Mouse (Mus musculus) layer of hippocampus, postnatal 36 days (tissue): Measurements from ENCODE around the gene Sorcs2. TPM values are rescaled to one million over a fixed set of nuclear protein-coding genes. Genes with fewer than 3 reads are reported as not detected.
"Not testable (repeated sequence)": the region's sequence is repeated elsewhere in the genome, so short reads cannot be mapped to it uniquely, and the experiment has no call there.

Experiments
- DNase-seq, 2 experiments: peaks; one replicate each; pipeline ENCODE4 v3.0.0; 2022
- total RNA-seq, 2 experiments: library from RNA; stranded (reverse); gene quantifications; 2 replicates each; pipeline ENCODE4 v1.2.3; 2021

The Sorcs2 gene
- total RNA-seq, 2 experiments from 2014 or later = 52.0 to 56.6 TPM

- DNase-seq = not testable (repeated sequence)
Observed at GRCm38 (mm10) chr5:36390591-36390927, 7.4 kb downstream of the Sorcs2 start.

GRCm38 (mm10) chr5:36389731-36390590 is 8.0 kb downstream of the Sorcs2 start:
- DNase-seq = no peak

GRCm38 (mm10) chr5:36385062-36385461 is 12.9 kb downstream of the Sorcs2 start:
- DNase-seq = no peak

GRCm38 (mm10) chr5:36383431-36383830 is 14.5 kb downstream of the Sorcs2 start:
- DNase-seq = no peak

GRCm38 (mm10) chr5:36382721-36383120 is 15.2 kb downstream of the Sorcs2 start:
- DNase-seq = no peak

GRCm38 (mm10) chr5:36382134-36382693 is 15.7 kb downstream of the Sorcs2 start:
- DNase-seq = no peak

GRCm38 (mm10) chr5:36379938-36380511 is 17.9 kb downstream of the Sorcs2 start:
- DNase-seq = no peak

GRCm38 (mm10) chr5:36378370-36378738 is 19.6 kb downstream of the Sorcs2 start:
- DNase-seq = no peak

- DNase-seq = no peak
Observed at GRCm38 (mm10) chr5:36377456-36378369, 20.2 kb downstream of the Sorcs2 start.

GRCm38 (mm10) chr5:36375886-36376285 is 22.1 kb downstream of the Sorcs2 start:
- DNase-seq = no peak

GRCm38 (mm10) chr5:36374221-36375050 is 23.5 kb downstream of the Sorcs2 start:
- DNase-seq = no peak

- DNase-seq = no peak
Observed at GRCm38 (mm10) chr5:36373246-36373891, 24.6 kb downstream of the Sorcs2 start.

- no peak for DNase-seq
Observed at GRCm38 (mm10) chr5:36371731-36372130, 26.2 kb downstream of the Sorcs2 start.

GRCm38 (mm10) chr5:36369261-36369684 is 28.7 kb downstream of the Sorcs2 start:
- no peak for DNase-seq

- no peak for DNase-seq
Observed at GRCm38 (mm10) chr5:36368511-36369135, 29.3 kb downstream of the Sorcs2 start.

- peak; percentile 48 to 54 for DNase-seq
Observed at GRCm38 (mm10) chr5:36367911-36368310, 30.0 kb downstream of the Sorcs2 start.

GRCm38 (mm10) chr5:36367181-36367610 is 30.7 kb downstream of the Sorcs2 start:
- DNase-seq = no peak

GRCm38 (mm10) chr5:36361749-36362148 is 36.2 kb downstream of the Sorcs2 start:
- DNase-seq = no peak

- DNase-seq = no peak
Observed at GRCm38 (mm10) chr5:36360343-36360742, 37.6 kb downstream of the Sorcs2 start.

- peak in 1 of 2 experiments; percentile 52 for DNase-seq
Observed at GRCm38 (mm10) chr5:36359535-36360243, 38.2 kb downstream of the Sorcs2 start.
